Mouse (Mus musculus) neural tube, embryonic 11.5 days (tissue): Measurements from ENCODE around the gene Dock2. TPM values are rescaled to one million over a fixed set of nuclear protein-coding genes. Genes with fewer than 3 reads are reported as not detected.

Experiments
- ATAC-seq: fragments of 200-750 bp; cut with Nextera tagmentation; 2 replicates; pipeline ENCODE4 v1.8.0; 2017; ENCODE audit warnings: moderate number of reproducible peaks, mild to moderate bottlenecking, moderate TSS enrichment, moderate library complexity; ENCODE audit not compliant: insufficient read depth, low FRiP score, low TSS enrichment
- DNase-seq: peaks from one replicate; pipeline ENCODE4 v3.0.0-alpha.2; 2015; ENCODE audit warnings: low spot score
- H3K27ac ChIP-seq: fragments of 300-500 bp; sonication (generic); 2 replicates; pipeline ENCODE4 v1.5.1; 2014; ENCODE audit warnings: low read depth, mild to moderate bottlenecking, low read length
- H3K27me3 ChIP-seq: fragments of 300-500 bp; sonication (generic); 2 replicates; pipeline ENCODE4 v1.6.1; 2014; ENCODE audit warnings: mild to moderate bottlenecking, low read length, mixed read lengths; ENCODE audit not compliant: control insufficient read depth, insufficient read depth
- H3K36me3 ChIP-seq: fragments of 300-500 bp; sonication (generic); 2 replicates; pipeline ENCODE4 v1.6.1; 2014; ENCODE audit warnings: mild to moderate bottlenecking, low read length, moderate library complexity, mixed read lengths; ENCODE audit not compliant: control insufficient read depth, insufficient read depth
- H3K4me1 ChIP-seq: fragments of 300-500 bp; sonication (generic); 2 replicates; pipeline ENCODE4 v1.6.1; 2014; ENCODE audit warnings: low read length, mixed read lengths; ENCODE audit not compliant: control insufficient read depth, insufficient read depth
- H3K4me2 ChIP-seq: fragments of 300-500 bp; sonication (generic); 2 replicates; pipeline ENCODE4 v1.6.1; 2014; ENCODE audit warnings: low read depth, mild to moderate bottlenecking, moderate library complexity
- H3K4me3 ChIP-seq: fragments of 300-500 bp; sonication (generic); 2 replicates; pipeline ENCODE4 v1.5.1; 2014; ENCODE audit warnings: low read depth, low read length
- H3K9ac ChIP-seq: fragments of 300-500 bp; sonication (generic); 2 replicates; pipeline ENCODE4 v1.6.1; 2014; ENCODE audit warnings: mild to moderate bottlenecking, low read length
- H3K9me3 ChIP-seq: fragments of 300-500 bp; sonication (generic); 2 replicates; pipeline ENCODE4 v1.6.1; 2016; ENCODE audit warnings: low read length; ENCODE audit not compliant: control insufficient read depth
- WGBS: fragments of 180-500 bp; shearing (Covaris S2); extraction: QIAGEN DNeasy Blood & Tissue Kit; methylation state at CpG from one replicate; pipeline ENCODE4 v1.1.7; 2014; 5-methylcytosine and 5-hydroxymethylcytosine counted together
- polyA plus RNA-seq: library from polyadenylated mRNA; unstranded; fragments of >200 nt; fragmentation: Nextera tagmentation; extraction: Ambion mirVana; gene quantifications from 2 replicates; pipeline ENCODE4 v1.2.1, GENCODE M21; 2014

Dock2 gene
- polyA plus RNA-seq, 1 experiment from 2014 or later: 0.82 TPM

GRCm38 (mm10) chr11:34178752-34179151 is 604.9 kb downstream of the Dock2 start:
- Histone ChIP-seq H3K27me3 (no peaks in the 10 kb centered on the region), H3K4me3 (no peak overlapping the region), H3K4me1 (no peaks in the 10 kb centered on the region), H3K9me3 (no peaks in the 10 kb centered on the region), H3K4me2 (no peak overlapping the region), H3K9ac (no peak overlapping the region), H3K36me3 (no peaks in the 10 kb centered on the region), H3K27ac (no peak overlapping the region)
- 94% methylated on average over 2 of the region's 2 CpGs for WGBS
- no peak for DNase-seq
- ATAC-seq: no peak

Other genes with a start within 250 kb of the Dock2 start
- gene Spdl1, start 49.7 kb upstream of the Dock2 start, polyA plus RNA-seq: 23.9 and 26.3 TPM in 2 replicates